Mouse (Mus musculus) heart, adult 9 months (tissue): ENCODE measurements around the gene Zswim1.
"Not testable (repeated sequence)": the region's sequence is repeated elsewhere in the genome, so short reads cannot be mapped to it uniquely, and the experiment has no call there.

Experiments used
- DNase-seq, 2 experiments: peaks; one replicate each; pipeline ENCODE4 v3.0.0; 2022; ENCODE audit warnings: low spot score in 2 of 2

The Zswim1 gene

GRCm38 (mm10) chr2:164792400-164793190 lies 29.9 kb upstream of the Zswim1 start:
- no peak for DNase-seq

GRCm38 (mm10) chr2:164793236-164793635 lies 29.2 kb upstream of the Zswim1 start:
- DNase-seq = peak in 1 of 2 experiments; percentile 51

GRCm38 (mm10) chr2:164793772-164794171 lies 28.7 kb upstream of the Zswim1 start:
- DNase-seq = no peak

GRCm38 (mm10) chr2:164794293-164794692 lies 28.2 kb upstream of the Zswim1 start:
- DNase-seq = peak; percentile 59 to 77

GRCm38 (mm10) chr2:164795868-164796267 lies 26.6 kb upstream of the Zswim1 start:
- DNase-seq = no peak

- DNase-seq = not testable (repeated sequence)
Observed at GRCm38 (mm10) chr2:164798554-164798953, 23.9 kb upstream of the Zswim1 start.

GRCm38 (mm10) chr2:164800252-164801004 lies 22.1 kb upstream of the Zswim1 start:
- DNase-seq = no peak

GRCm38 (mm10) chr2:164803201-164803920 lies 19.1 kb upstream of the Zswim1 start:
- no peak for DNase-seq

- no peak for DNase-seq
Observed at GRCm38 (mm10) chr2:164803921-164804313, 18.6 kb upstream of the Zswim1 start.

GRCm38 (mm10) chr2:164804533-164805331 lies 17.8 kb upstream of the Zswim1 start, which contains the start of the genes Acot8 and Zswim3:
Gene Acot8 (minus strand): TSS chr2:164804882.
Gene Zswim3 (plus strand): TSS chr2:164805098.
- peak; percentile 99 for DNase-seq

GRCm38 (mm10) chr2:164805332-164805718 lies 17.2 kb upstream of the Zswim1 start:
- DNase-seq = no peak

- DNase-seq = no peak
Observed at GRCm38 (mm10) chr2:164806614-164807013, 15.9 kb upstream of the Zswim1 start.

- no peak for DNase-seq
Observed at GRCm38 (mm10) chr2:164813557-164813956, 8.9 kb upstream of the Zswim1 start.

GRCm38 (mm10) chr2:164815348-164815747 lies 7.1 kb upstream of the Zswim1 start:
- DNase-seq = no peak

- DNase-seq = no peak
Observed at GRCm38 (mm10) chr2:164815821-164816220, 6.7 kb upstream of the Zswim1 start.

GRCm38 (mm10) chr2:164817206-164817605 lies 5.3 kb upstream of the Zswim1 start:
- DNase-seq = no peak

- no peak for DNase-seq
Observed at GRCm38 (mm10) chr2:164817703-164818102, 4.8 kb upstream of the Zswim1 start.

GRCm38 (mm10) chr2:164821060-164821459 lies 1.4 kb upstream of the Zswim1 start:
- no peak for DNase-seq

- no peak for DNase-seq
Observed at GRCm38 (mm10) chr2:164823181-164823585, 697 bp downstream of the Zswim1 start.

- DNase-seq = no peak
Observed at GRCm38 (mm10) chr2:164823969-164824368, 1.5 kb downstream of the Zswim1 start.

GRCm38 (mm10) chr2:164825521-164825920 lies 3.0 kb downstream of the Zswim1 start:
- DNase-seq = no peak
